Mouse (Mus musculus) heart, embryonic 16.5 days (tissue): Measurements from ENCODE around the gene Mettl2. TPM values are rescaled to one million over a fixed set of nuclear protein-coding genes. Genes with fewer than 3 reads are reported as not detected.

Experiments
- ATAC-seq: fragments of 200-750 bp; cut with Nextera tagmentation; replicated peaks from 2 replicates; pipeline ENCODE4 v1.8.0; 2017; ENCODE audit warnings: moderate number of reproducible peaks; ENCODE audit not compliant: insufficient read depth, low FRiP score; ENCODE audit errors: extremely low read depth
- H3K27ac ChIP-seq: fragments of 300-500 bp; sonication (generic); 2 replicates; pipeline ENCODE4 v1.5.1; 2014; ENCODE audit warnings: mild to moderate bottlenecking, low read length, control low read depth, moderate library complexity
- H3K27me3 ChIP-seq: fragments of 300-500 bp; sonication (generic); 2 replicates; pipeline ENCODE4 v1.6.1; 2014; ENCODE audit warnings: low read length, mixed read lengths; ENCODE audit not compliant: control insufficient read depth, insufficient read depth
- H3K36me3 ChIP-seq: fragments of 300-500 bp; sonication (generic); 2 replicates; pipeline ENCODE4 v1.6.1; 2014; ENCODE audit not compliant: control insufficient read depth, insufficient read depth
- H3K4me1 ChIP-seq: fragments of 300-500 bp; sonication (generic); 2 replicates; pipeline ENCODE4 v1.6.1; 2014; ENCODE audit warnings: low read length, mixed read lengths; ENCODE audit not compliant: control insufficient read depth, insufficient read depth
- H3K4me2 ChIP-seq: fragments of 300-500 bp; sonication (generic); 2 replicates; pipeline ENCODE4 v1.6.1; 2014; ENCODE audit warnings: low read depth, mild to moderate bottlenecking, control low read depth, low read length
- H3K4me3 ChIP-seq: fragments of 300-500 bp; sonication (generic); 2 replicates; pipeline ENCODE4 v1.5.1; 2014; ENCODE audit warnings: mild to moderate bottlenecking, control low read depth, low read length
- H3K9ac ChIP-seq: fragments of 300-500 bp; sonication (generic); 2 replicates; pipeline ENCODE4 v1.6.1; 2014; ENCODE audit warnings: low read length, control low read depth
- H3K9me3 ChIP-seq: fragments of 300-500 bp; sonication (generic); replicated peaks from 2 replicates; pipeline ENCODE4 v1.6.1; 2016; ENCODE audit warnings: low read length; ENCODE audit not compliant: control insufficient read depth
- WGBS: fragments of 180-500 bp; shearing (Covaris S2); extraction: QIAGEN DNeasy Blood & Tissue Kit; methylation state at CpG from one replicate; pipeline ENCODE4 v1.1.7; 2014; 5-methylcytosine and 5-hydroxymethylcytosine counted together
- polyA plus RNA-seq: library from polyadenylated mRNA; unstranded; fragments of >200 nt; fragmentation: Nextera tagmentation; extraction: Ambion mirVana; gene quantifications from 2 replicates; pipeline ENCODE4 v1.2.1, GENCODE M21; 2015

Gene Mettl2
- polyA plus RNA-seq, 1 experiment from 2014 or later, result 28.1 TPM

DNA sequence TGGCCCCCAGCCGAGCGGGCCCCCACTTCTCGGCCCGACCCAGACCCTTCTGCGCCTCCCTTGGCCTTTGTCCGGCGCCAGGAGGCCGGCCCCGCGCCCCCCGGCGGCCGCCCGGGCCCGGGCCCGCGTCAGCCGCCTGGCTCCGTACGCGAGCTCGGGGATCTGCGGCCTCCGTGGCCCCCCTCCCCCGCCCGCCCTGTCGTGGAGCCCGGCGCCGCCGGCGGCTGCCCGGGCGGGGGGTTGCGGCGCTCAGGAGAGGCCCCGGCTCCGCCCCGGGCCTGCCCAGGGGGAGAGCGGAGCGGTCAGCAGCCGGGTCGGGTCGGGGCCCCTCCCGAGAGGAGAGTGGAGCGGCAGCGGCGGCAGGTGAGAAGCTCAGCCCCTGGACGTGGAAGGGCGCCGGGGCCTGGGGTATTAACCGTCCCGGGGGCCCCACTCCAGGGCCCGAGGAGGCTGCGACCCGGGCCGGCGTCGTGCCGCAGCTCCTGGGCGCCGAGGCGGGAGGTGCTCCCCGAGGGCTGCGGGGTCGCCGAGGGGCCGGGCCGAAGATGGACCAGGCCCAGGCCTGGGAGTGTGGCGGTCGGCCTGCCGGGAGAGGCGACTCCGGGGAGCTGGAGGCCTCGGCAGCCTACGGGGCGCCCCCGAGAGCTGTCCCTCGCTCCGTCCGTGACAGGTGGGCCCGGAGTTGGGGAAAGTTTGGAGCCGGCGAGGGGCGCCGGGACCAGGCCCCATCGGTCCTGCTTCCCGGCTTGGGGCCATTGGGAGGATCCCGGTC is 55.6 kb downstream of the Mettl2 start:
- Histone ChIP-seq H3K4me1 (peaks cover 22% of the 10 kb centered on the region), H3K9ac (peak overlapping the region; percentile 79), H3K27ac (peak overlapping the region; percentile 97), H3K27me3 (no peaks in the 10 kb centered on the region), H3K4me2 (peak overlapping the region; percentile 82), H3K36me3 (peaks cover 16% of the 10 kb centered on the region), H3K4me3 (peak overlapping the region; percentile 62), H3K9me3 (no peaks in the 10 kb centered on the region)
- WGBS, result 3% methylated on average over 73 of the region's 89 CpGs
- ATAC-seq, result peak; percentile 33

DNA sequence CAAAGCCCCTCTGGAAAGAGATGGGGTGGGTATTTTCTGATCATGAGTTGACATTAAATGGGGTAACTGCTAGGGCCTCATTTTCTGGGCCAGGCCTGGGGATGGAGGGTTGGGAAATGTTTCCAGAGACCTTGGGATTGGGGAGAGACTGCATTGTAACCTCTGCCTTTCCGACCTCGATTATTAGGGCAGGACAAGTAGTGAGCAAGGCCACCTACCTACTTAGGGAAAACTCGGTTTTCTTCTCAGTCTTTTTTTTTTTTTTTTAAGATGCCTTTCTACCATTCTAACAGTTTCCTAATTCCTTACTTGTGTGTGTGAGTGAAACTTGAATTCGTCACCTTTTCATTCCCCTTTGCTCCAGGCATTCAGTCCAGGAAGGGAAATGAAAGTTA is 56.2 kb downstream of the Mettl2 start:
- Histone ChIP-seq H3K9ac (peak overlapping the region; percentile 79), H3K4me2 (peak overlapping the region; percentile 82), H3K9me3 (no peaks in the 10 kb centered on the region), H3K4me3 (peak overlapping the region; percentile 62), H3K27ac (peak overlapping the region; percentile 97), H3K27me3 (no peaks in the 10 kb centered on the region), H3K4me1 (peaks cover 22% of the 10 kb centered on the region), H3K36me3 (peaks cover 16% of the 10 kb centered on the region)
- ATAC-seq, result no peak
- 2% methylated on average over 4 of the region's 4 CpGs for WGBS

DNA sequence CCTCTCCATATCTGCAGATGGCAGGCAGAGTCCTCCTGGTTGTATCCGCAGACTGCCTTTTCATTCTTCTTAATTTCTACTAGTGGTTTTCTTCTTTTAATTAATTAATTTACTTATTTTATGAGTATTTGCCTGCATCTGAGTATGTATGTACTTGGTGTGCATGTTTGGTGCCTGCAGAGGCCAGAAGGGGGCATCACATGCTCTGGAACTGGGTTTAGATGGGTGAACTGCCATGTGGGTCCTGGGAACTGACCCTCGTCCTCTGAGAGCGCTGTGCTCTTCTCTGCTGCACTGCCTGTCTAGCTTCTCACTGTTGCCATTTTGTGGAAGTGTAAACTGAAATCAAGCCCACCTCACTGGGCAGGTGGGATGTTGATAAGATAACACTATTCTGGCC is 58.5 kb downstream of the Mettl2 start:
- Histone ChIP-seq H3K4me2 (no peak overlapping the region), H3K27ac (no peak overlapping the region), H3K36me3 (peaks cover 16% of the 10 kb centered on the region), H3K4me1 (peaks cover 16% of the 10 kb centered on the region), H3K4me3 (no peak overlapping the region), H3K9ac (no peak overlapping the region), H3K27me3 (no peaks in the 10 kb centered on the region), H3K9me3 (no peaks in the 10 kb centered on the region)
- no peak for ATAC-seq
- 86% methylated on average over 3 of the region's 3 CpGs for WGBS

Other genes starting within 250 kb of the Mettl2 start
- 0.21 TPM in 1 of 2 replicates, not detected in the other for gene Efcab3, start 62.8 kb upstream of the Mettl2 start, polyA plus RNA-seq
- not detected in 2 replicates for gene Gm10842, start 20.5 kb downstream of the Mettl2 start, polyA plus RNA-seq
- gene Tlk2, start 52.4 kb downstream of the Mettl2 start, polyA plus RNA-seq, result 12.9 and 15.3 TPM in 2 replicates
- gene Mrc2, start 166.2 kb downstream of the Mettl2 start, polyA plus RNA-seq, result 6.4 and 9.9 TPM in 2 replicates